Mouse (Mus musculus): ENCODE measurements around the gene Olfr810.

The Olfr810 gene

GRCm38 (mm10) chr10:129794817-129795216 is at the start of gene Olfr810:
TSS of gene Olfr810 (minus strand) at chr10:129794917.
- DNase-seq (ENCODE audit: low spot score in 2 of 2) = no peak

GRCm38 (mm10) chr10:129804296-129804695 is 9.6 kb upstream of the Olfr810 start, which contains the start of gene Olfr811:
TSS of gene Olfr811 (minus strand) at chr10:129804396.
- no peak for DNase-seq (ENCODE audit: low spot score in 2 of 2)

GRCm38 (mm10) chr10:129778123-129778522 is 16.6 kb downstream of the Olfr810 start:
- no peak for DNase-seq (ENCODE audit: low spot score in 2 of 2)

GRCm38 (mm10) chr10:129774338-129774737 is 20.4 kb downstream of the Olfr810 start, which contains the start of gene Olfr809:
TSS of gene Olfr809 (plus strand) at chr10:129774638.
- DNase-seq (ENCODE audit: low spot score in 2 of 2) = no peak

GRCm38 (mm10) chr10:129765182-129765581 is 29.5 kb downstream of the Olfr810 start, which contains the start of gene Olfr808:
TSS of gene Olfr808 (plus strand) at chr10:129765482.
- DNase-seq (ENCODE audit: low spot score in 2 of 2) = no peak

- no peak for DNase-seq (ENCODE audit: low spot score in 2 of 2)
Measured at GRCm38 (mm10) chr10:129757693-129758092, 37.0 kb downstream of the Olfr810 start, which contains the start of gene Olfr807. TSS of gene Olfr807 (minus strand) at chr10:129757793.

GRCm38 (mm10) chr10:129741821-129742220 is 52.9 kb downstream of the Olfr810 start, which contains the start of gene Olfr806:
TSS of gene Olfr806 (minus strand) at chr10:129741921.
- no peak for DNase-seq (ENCODE audit: low spot score in 2 of 2)

All from frontal cortex, postnatal 36 days (tissue).